Comparison of ENCODE assay signal across 8 mouse cellular contexts in the genomic region with DNA sequence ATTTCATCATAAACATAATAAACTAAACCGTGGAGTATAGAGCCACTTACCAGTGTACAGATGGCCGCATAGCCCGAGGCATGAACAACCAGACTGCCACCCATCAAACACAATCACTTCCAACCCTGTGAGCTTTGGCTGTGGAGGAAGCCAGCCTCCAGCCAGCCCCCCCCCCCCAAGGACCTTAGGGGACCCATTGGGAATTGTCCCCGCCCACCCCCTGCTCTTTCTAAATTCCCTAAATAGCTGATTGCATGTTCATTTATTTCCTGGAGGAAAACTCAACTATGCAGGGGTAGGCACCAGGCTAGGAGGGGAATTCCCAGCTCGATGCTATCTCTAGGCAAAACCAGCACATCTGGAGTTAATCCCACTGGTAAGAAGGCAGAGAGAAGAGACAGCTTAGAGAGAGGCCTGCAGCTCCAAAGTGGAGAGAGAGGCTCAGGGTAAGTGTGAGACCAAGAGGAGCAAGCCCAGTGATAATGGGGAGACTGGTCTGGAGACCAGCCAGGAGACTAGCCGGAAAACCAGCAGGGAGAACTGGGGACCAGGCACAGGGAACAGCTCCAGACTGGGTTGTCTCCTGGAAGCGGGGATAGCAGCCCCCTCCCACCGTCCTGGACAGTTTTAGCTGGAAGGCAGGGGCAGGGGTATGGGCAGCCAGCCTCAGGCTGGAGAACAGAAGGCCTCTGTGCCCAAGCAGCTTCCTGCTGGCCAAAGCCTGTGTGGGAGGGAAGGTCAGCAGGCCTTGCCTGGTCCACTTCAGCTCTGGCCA. TPM values are rescaled to one million over a fixed set of nuclear protein-coding genes. Genes with fewer than 3 reads are reported as not detected.
DNase-seq lines count a peak whose midpoint lies in the region; ATAC-seq and TF ChIP-seq lines count a peak whose summit lies in the region.

No protein-coding gene starts in this region.

- no peak overlapping the region for H3K27ac ChIP-seq in forebrain, embryonic 11.5 days (ENCODE audit: low read depth, low read length)
- no peak overlapping the region for H3K27ac ChIP-seq in forebrain, embryonic 14.5 days (ENCODE audit: low read depth, low read length)
- 0 out of 2 replicates have a peak overlapping the region, but pooled peaks have one; percentile 1 for H3K27ac ChIP-seq in neural tube, embryonic 11.5 days (ENCODE audit: low read depth, low read length)
- H3K27ac ChIP-seq in intestine, embryonic 14.5 days (ENCODE audit: low read depth): 0 out of 2 replicates have a peak overlapping the region, but pooled peaks have one; percentile 29
- no peak overlapping the region for H3K27ac ChIP-seq in midbrain, postnatal 0 days (ENCODE audit: low read depth, low read length)

- WGBS in forebrain, embryonic 11.5 days: 62% methylated on average over 8 of the region's 8 CpGs
- WGBS in forebrain, embryonic 14.5 days: 59% methylated on average over 8 of the region's 8 CpGs
- WGBS in neural tube, embryonic 11.5 days: 57% methylated on average over 8 of the region's 8 CpGs
- WGBS in intestine, embryonic 14.5 days: 46% methylated on average over 8 of the region's 8 CpGs
- WGBS in midbrain, postnatal 0 days: 51% methylated on average over 8 of the region's 8 CpGs

- no peak overlapping the region for H3K4me3 ChIP-seq in forebrain, embryonic 11.5 days (ENCODE audit: low read depth, low read length)
- H3K4me3 ChIP-seq in forebrain, embryonic 14.5 days (ENCODE audit: low read depth, low read length): no peak overlapping the region
- no peak overlapping the region for H3K4me3 ChIP-seq in neural tube, embryonic 11.5 days (ENCODE audit: low read depth, low read length)
- no peak overlapping the region for H3K4me3 ChIP-seq in intestine, embryonic 14.5 days (ENCODE audit: low read depth, low read length)
- H3K4me3 ChIP-seq in midbrain, postnatal 0 days (ENCODE audit: low read depth, low read length): no peak overlapping the region

- TF ChIP-seq CTCF in midbrain, postnatal 0 days (IDR thresholded peaks at IDR 0.05): no peak

- H3K4me2 ChIP-seq in forebrain, embryonic 11.5 days (ENCODE audit: low read depth, low read length, severe bottlenecking): no peak overlapping the region
- H3K4me2 ChIP-seq in forebrain, embryonic 14.5 days (ENCODE audit: low read length): no peak overlapping the region
- H3K4me2 ChIP-seq in neural tube, embryonic 11.5 days (ENCODE audit: low read depth): no peak overlapping the region
- 0 out of 2 replicates have a peak overlapping the region, but pooled peaks have one; percentile 1 for H3K4me2 ChIP-seq in intestine, embryonic 14.5 days (ENCODE audit: low read length)
- H3K4me2 ChIP-seq in midbrain, postnatal 0 days (ENCODE audit: low read depth, low read length, poor library complexity, severe bottlenecking): no peak overlapping the region

- peaks cover 2% of the 10 kb centered on the region; the same call in 1 of the 2 replicates for H3K27me3 ChIP-seq in forebrain, embryonic 11.5 days (ENCODE audit: control insufficient read depth, insufficient read depth, low read length)
- H3K27me3 ChIP-seq in forebrain, embryonic 14.5 days (replicated peaks; ENCODE audit: control insufficient read depth, insufficient read depth, low read length): 0 out of 2 replicates have a peak, but pooled peaks cover 3% of the 10 kb centered on the region
- 0 out of 2 replicates have a peak, but pooled peaks cover 3% of the 10 kb centered on the region for H3K27me3 ChIP-seq in neural tube, embryonic 11.5 days (ENCODE audit: control insufficient read depth, insufficient read depth, low read length)
- H3K27me3 ChIP-seq in intestine, embryonic 14.5 days (replicated peaks; ENCODE audit: control insufficient read depth, insufficient read depth, low read length): no peaks in the 10 kb centered on the region
- H3K27me3 ChIP-seq in midbrain, postnatal 0 days (ENCODE audit: insufficient read depth, low read length): no peaks in the 10 kb centered on the region

- H3K4me1 ChIP-seq in forebrain, embryonic 11.5 days (replicated peaks; ENCODE audit: control insufficient read depth, insufficient read depth, low read length): peaks cover 8% of the 10 kb centered on the region; the same call in 1 of the 2 replicates
- peaks cover 7% of the 10 kb centered on the region for H3K4me1 ChIP-seq in forebrain, embryonic 14.5 days (ENCODE audit: control insufficient read depth, insufficient read depth, low read length)
- H3K4me1 ChIP-seq in neural tube, embryonic 11.5 days (ENCODE audit: control insufficient read depth, insufficient read depth, low read length): peaks cover 14% of the 10 kb centered on the region
- H3K4me1 ChIP-seq in intestine, embryonic 14.5 days (replicated peaks; ENCODE audit: control insufficient read depth, insufficient read depth, low read length): peaks cover 25% of the 10 kb centered on the region
- peaks cover 23% of the 10 kb centered on the region; the same call in 1 of the 2 replicates for H3K4me1 ChIP-seq in midbrain, postnatal 0 days (ENCODE audit: insufficient read depth, low read length)

- no peak overlapping the region for H3K9ac ChIP-seq in forebrain, embryonic 11.5 days (ENCODE audit: low read length)
- H3K9ac ChIP-seq in forebrain, embryonic 14.5 days (ENCODE audit: low read length): no peak overlapping the region
- H3K9ac ChIP-seq in neural tube, embryonic 11.5 days (ENCODE audit: low read length): no peak overlapping the region
- no peak overlapping the region for H3K9ac ChIP-seq in intestine, embryonic 14.5 days (ENCODE audit: low read length)
- H3K9ac ChIP-seq in midbrain, postnatal 0 days (replicated peaks; ENCODE audit: low read length, poor library complexity, severe bottlenecking): peak overlapping the region; percentile 30; the same call in 1 of the 2 replicates

- no peaks in the 10 kb centered on the region for H3K36me3 ChIP-seq in forebrain, embryonic 11.5 days (ENCODE audit: control insufficient read depth, insufficient read depth, low read length)
- H3K36me3 ChIP-seq in forebrain, embryonic 14.5 days (ENCODE audit: control insufficient read depth, insufficient read depth, low read length): no peaks in the 10 kb centered on the region
- no peaks in the 10 kb centered on the region for H3K36me3 ChIP-seq in neural tube, embryonic 11.5 days (ENCODE audit: control insufficient read depth, insufficient read depth, low read length)
- H3K36me3 ChIP-seq in intestine, embryonic 14.5 days (ENCODE audit: control insufficient read depth, insufficient read depth, low read length): no peaks in the 10 kb centered on the region
- no peaks in the 10 kb centered on the region for H3K36me3 ChIP-seq in midbrain, postnatal 0 days (ENCODE audit: insufficient read depth, low read length)

- ATAC-seq in forebrain, embryonic 11.5 days (replicated peaks; ENCODE audit: low FRiP score): no peak
- no peak for ATAC-seq in forebrain, embryonic 14.5 days
- no peak for ATAC-seq in neural tube, embryonic 11.5 days (ENCODE audit: insufficient read depth, low FRiP score, low TSS enrichment)
- no peak for ATAC-seq in intestine, embryonic 14.5 days (replicated peaks; ENCODE audit: low FRiP score, low TSS enrichment, low read depth)
- peak; percentile 42; the same call in 1 of the 2 replicates for ATAC-seq in midbrain, postnatal 0 days (ENCODE audit: low FRiP score)
- no peak for ATAC-seq in CD4-positive, CD25-positive, alpha-beta regulatory T cell, adult 4 months
- ATAC-seq in monocyte, adult 5-6 weeks (replicated peaks; ENCODE audit: insufficient number of reproducible peaks, low FRiP score, low TSS enrichment, poor library complexity, severe bottlenecking): no peak

- DNase-seq in forebrain, embryonic 11.5 days (ENCODE audit: low spot score): peak; percentile 49
- DNase-seq in forebrain, embryonic 14.5 days (ENCODE audit: low spot score): no peak
- no peak for DNase-seq in neural tube, embryonic 11.5 days (ENCODE audit: low spot score)
- no peak for DNase-seq in neural tube, embryonic 10.5 days (ENCODE audit: extremely low spot score, low spot score)
- no peak for DNase-seq in intestine, embryonic 14.5 days (ENCODE audit: low spot score)
- peak; percentile 54 for DNase-seq in midbrain, postnatal 0 days (ENCODE audit: low spot score)

- no peaks in the 10 kb centered on the region for H3K9me3 ChIP-seq in forebrain, embryonic 11.5 days (ENCODE audit: control insufficient read depth, low read length)
- H3K9me3 ChIP-seq in forebrain, embryonic 14.5 days (replicated peaks; ENCODE audit: control insufficient read depth, low read length): no peaks in the 10 kb centered on the region
- no peaks in the 10 kb centered on the region for H3K9me3 ChIP-seq in neural tube, embryonic 11.5 days (ENCODE audit: control insufficient read depth, low read length)
- H3K9me3 ChIP-seq in intestine, embryonic 14.5 days (ENCODE audit: control insufficient read depth, low read length): no peaks in the 10 kb centered on the region
- H3K9me3 ChIP-seq in midbrain, postnatal 0 days (ENCODE audit: low read length): no peaks in the 10 kb centered on the region

RNA-seq across cellular contexts. Expression of gene Micall2, which starts 5.2 kb away (rescaled TPM):
- 5.4 and 6.7 TPM in 2 replicates for polyA plus RNA-seq in forebrain, embryonic 11.5 days (2014; fragmentation: Nextera tagmentation; extraction: Ambion mirVana)
- 3.4 and 4.8 TPM in 2 replicates for polyA plus RNA-seq in forebrain, embryonic 14.5 days (2014; fragmentation: Nextera tagmentation; extraction: Ambion mirVana)
- 5.4 and 7.1 TPM in 2 replicates for polyA plus RNA-seq in neural tube, embryonic 11.5 days (2014; fragmentation: Nextera tagmentation; extraction: Ambion mirVana)
- polyA plus RNA-seq in intestine, embryonic 14.5 days (2014; fragmentation: Nextera tagmentation; extraction: Ambion mirVana): 4.5 and 6.5 TPM in 2 replicates
- 10.8 and 16.6 TPM in 2 replicates for total RNA-seq in midbrain, postnatal 0 days (2014; rRNA removed)
- 15.1 and 17.4 TPM in 2 replicates for polyA plus RNA-seq in midbrain, postnatal 0 days (2015; fragmentation: Nextera tagmentation; extraction: Ambion mirVana)
- not detected for polyA plus RNA-seq in CD4-positive, CD25-positive, alpha-beta regulatory T cell, adult 4 months (2017; shearing (Covaris generic))
- total RNA-seq in monocyte, adult 5-6 weeks (2017): 0.57 to 5.3 TPM in 2 of 3 replicates, not detected in the other

RNA-seq across cellular contexts. Expression of gene Ints1, which starts 44.6 kb away (rescaled TPM):
- polyA plus RNA-seq in forebrain, embryonic 11.5 days (2014; fragmentation: Nextera tagmentation; extraction: Ambion mirVana): 40.5 and 42.0 TPM in 2 replicates
- 31.8 and 33.2 TPM in 2 replicates for polyA plus RNA-seq in forebrain, embryonic 14.5 days (2014; fragmentation: Nextera tagmentation; extraction: Ambion mirVana)
- polyA plus RNA-seq in neural tube, embryonic 11.5 days (2014; fragmentation: Nextera tagmentation; extraction: Ambion mirVana): 33.4 and 35.9 TPM in 2 replicates
- polyA plus RNA-seq in intestine, embryonic 14.5 days (2014; fragmentation: Nextera tagmentation; extraction: Ambion mirVana): 36.5 and 42.5 TPM in 2 replicates
- total RNA-seq in midbrain, postnatal 0 days (2014; rRNA removed): 129 and 130 TPM in 2 replicates
- polyA plus RNA-seq in midbrain, postnatal 0 days (2015; fragmentation: Nextera tagmentation; extraction: Ambion mirVana): 27.1 and 29.1 TPM in 2 replicates
- polyA plus RNA-seq in CD4-positive, CD25-positive, alpha-beta regulatory T cell, adult 4 months (2017; shearing (Covaris generic)): 10 to 100 TPM in 1 of 2 experiments, 1 to 10 TPM in 1; 8.8 to 18.3 TPM
- 28.1 to 36.6 TPM (median 32.7 TPM) in 3 replicates for total RNA-seq in monocyte, adult 5-6 weeks (2017)

Comparison
In these comparisons a context has a peak if more than half of its experiments do, and no peak if none do; other contexts are left out.
1. DNase-seq: peak in forebrain, embryonic 11.5 days (single experiment) and midbrain, postnatal 0 days (single experiment); none in forebrain, embryonic 14.5 days (single experiment), neural tube, embryonic 11.5 days (single experiment), neural tube, embryonic 10.5 days (single experiment) and intestine, embryonic 14.5 days (single experiment).
2. H3K27ac ChIP-seq: peak in neural tube, embryonic 11.5 days (single experiment) and intestine, embryonic 14.5 days (single experiment); none in forebrain, embryonic 11.5 days (single experiment), forebrain, embryonic 14.5 days (single experiment) and midbrain, postnatal 0 days (single experiment).